Mouse (Mus musculus): ENCODE measurements at regions not wholly inside any gene's neighbourhood (a gene's known extent, or its start where the extent isn't known, plus 50 kb on each side); places are given as distances from the start of the nearest gene placed in this dataset.

DNA sequence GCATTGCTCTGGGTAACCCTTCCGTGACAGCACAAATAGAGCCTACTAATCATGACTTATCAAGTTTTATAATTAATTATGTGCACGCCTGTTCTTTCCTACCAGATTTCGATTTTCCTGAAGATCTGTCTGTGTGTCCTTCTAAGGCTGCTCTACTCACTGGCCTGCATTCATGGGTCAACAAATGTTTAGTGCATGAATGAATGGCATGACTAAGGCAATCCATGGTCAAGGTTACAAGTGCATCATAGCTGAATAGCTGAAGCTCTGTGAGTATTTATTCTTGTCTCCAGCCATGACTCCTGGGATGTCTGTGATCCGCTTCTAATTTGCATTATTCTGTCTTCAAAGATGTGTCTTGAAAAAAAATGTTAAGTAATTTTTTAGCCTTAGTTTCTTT is 343.2 kb downstream of the Lmo4 start:
- TF ChIP-seq CTCF (IDR thresholded peaks at IDR 0.05; ENCODE audit: low read depth) = no peak
- no peak for TF ChIP-seq EP300 (optimal IDR thresholded peaks at IDR 0.05)
